Comparison of ENCODE assay signal across 4 mouse cellular contexts in genomic region chr13:73740399-73740944, GRCm38 (mm10). TPM values are rescaled to one million over a fixed set of nuclear protein-coding genes. Genes with fewer than 3 reads are reported as not detected.
"Had no signal": no experiment of that assay in that cellular context is flagged by ENCODE, and none has a peak within 500 bp of the region (broad histone marks: within the 10 kb centered on the region; RNA-seq: fewer than 3 reads in every experiment).

No protein-coding gene starts in this region.

RNA-seq across cellular contexts. Expression of gene Slc6a19, which starts 35.8 kb away (rescaled TPM):
- total RNA-seq: left cerebral cortex, postnatal 4 days had no signal
- polyA plus RNA-seq: limb, embryonic 12.5 days; lung, postnatal 0 days; stomach, embryonic 14.5 days had no signal
